Mouse (Mus musculus): ENCODE results near the gene Zcchc3. TPM values are rescaled to one million over a fixed set of nuclear protein-coding genes. Genes with fewer than 3 reads are reported as not detected.
A peak's percentile ranks its signal among the peaks of the same experiment; 100 is the strongest.

Zcchc3 gene
- polyA plus RNA-seq, 1 experiment from 2014 or later: 17.3 TPM

- TF ChIP-seq EP300 (IDR thresholded peaks at IDR 0.05) (no peak), CTCF (IDR thresholded peaks at IDR 0.05) (peak; percentile 44; the same call in 1 of the 2 replicates)
- peak overlapping the region; percentile 85 for H3K4me3 ChIP-seq (ENCODE audit: low read depth, low read length)
- no peak overlapping the region for H3K9ac ChIP-seq (replicated peaks; ENCODE audit: low read depth)
- ATAC-seq (peak; percentile 85), DNase-seq (ENCODE audit: low spot score) (peak; percentile 98)
- H3K27ac ChIP-seq (ENCODE audit: low read length): peak overlapping the region; percentile 97
- no peaks in the 10 kb centered on the region for H3K9me3 ChIP-seq (ENCODE audit: low read length)
- no peaks in the 10 kb centered on the region for H3K27me3 ChIP-seq (replicated peaks; ENCODE audit: insufficient read depth, low read length)
- no peaks in the 10 kb centered on the region for H3K36me3 ChIP-seq (ENCODE audit: insufficient read depth, low read length)
- WGBS: under 1% methylated on average over 36 of the region's 38 CpGs
- peak overlapping the region; percentile 78 for H3K4me2 ChIP-seq (replicated peaks; ENCODE audit: low read depth, low read length)
- H3K4me1 ChIP-seq (ENCODE audit: insufficient read depth, low read depth, low read length): no peaks in the 10 kb centered on the region
Observed at GRCm38 (mm10) chr2:152398691-152399090, 16.1 kb downstream of the Zcchc3 start.

- H3K4me3 ChIP-seq (ENCODE audit: low read depth, low read length): peak within 1 kb of the TSS; percentile 85
- WGBS: 0% methylated on average over 51 of the region's 104 CpGs
- H3K4me1 ChIP-seq (ENCODE audit: insufficient read depth, low read depth, low read length): no peaks in the 10 kb centered on the region
- no peaks in the 10 kb centered on the region for H3K27me3 ChIP-seq (replicated peaks; ENCODE audit: insufficient read depth, low read length)
- no peaks in the 10 kb centered on the region for H3K9me3 ChIP-seq (ENCODE audit: low read length)
- peak; percentile 71 for ATAC-seq
- no peaks in the 10 kb centered on the region for H3K36me3 ChIP-seq (ENCODE audit: insufficient read depth, low read length)
- peak; percentile 93 for DNase-seq (ENCODE audit: low spot score)
- H3K4me2 ChIP-seq (replicated peaks; ENCODE audit: low read depth, low read length): peak within 1 kb of the TSS; percentile 78
- peak within 1 kb of the TSS; percentile 74 for H3K9ac ChIP-seq (replicated peaks; ENCODE audit: low read depth)
- TF ChIP-seq EP300 (IDR thresholded peaks at IDR 0.05) (no peak), CTCF (IDR thresholded peaks at IDR 0.05) (no peak)
- peak within 1 kb of the TSS; percentile 97 for H3K27ac ChIP-seq (ENCODE audit: low read length)
Observed at GRCm38 (mm10) chr2:152397680-152398435, 17.0 kb downstream of the Zcchc3 start, which contains the start of gene Sox12. Sox12 (minus strand) TSS chr2:152398063.

- Histone ChIP-seq H3K27ac (ENCODE audit: low read length) (peak overlapping the region; percentile 97), H3K4me3 (ENCODE audit: low read depth, low read length) (peak overlapping the region; percentile 85), H3K9me3 (ENCODE audit: low read length) (no peaks in the 10 kb centered on the region), H3K9ac (replicated peaks; ENCODE audit: low read depth) (peak overlapping the region; percentile 74), H3K36me3 (ENCODE audit: insufficient read depth, low read length) (no peaks in the 10 kb centered on the region), H3K4me1 (ENCODE audit: insufficient read depth, low read depth, low read length) (no peaks in the 10 kb centered on the region), H3K27me3 (replicated peaks; ENCODE audit: insufficient read depth, low read length) (no peaks in the 10 kb centered on the region), H3K4me2 (replicated peaks; ENCODE audit: low read depth, low read length) (peak overlapping the region; percentile 78)
- TF ChIP-seq CTCF (IDR thresholded peaks at IDR 0.05) (peak; percentile 13; the same call in 1 of the 2 replicates), EP300 (IDR thresholded peaks at IDR 0.05) (no peak)
- peak; percentile 26 for ATAC-seq
- under 1% methylated on average over 45 of the region's 77 CpGs for WGBS
- peak; percentile 89 for DNase-seq (ENCODE audit: low spot score)
Observed at GRCm38 (mm10) chr2:152397004-152397589, 17.7 kb downstream of the Zcchc3 start.

GRCm38 (mm10) chr2:152396110-152397003, 18.5 kb downstream of the Zcchc3 start:
- peak overlapping the region; percentile 78 for H3K4me2 ChIP-seq (replicated peaks; ENCODE audit: low read depth, low read length)
- H3K9me3 ChIP-seq (ENCODE audit: low read length): no peaks in the 10 kb centered on the region
- H3K4me3 ChIP-seq (ENCODE audit: low read depth, low read length): peak overlapping the region; percentile 85
- no peaks in the 10 kb centered on the region for H3K27me3 ChIP-seq (replicated peaks; ENCODE audit: insufficient read depth, low read length)
- peak; percentile 60 for ATAC-seq
- no peaks in the 10 kb centered on the region for H3K4me1 ChIP-seq (ENCODE audit: insufficient read depth, low read depth, low read length)
- H3K36me3 ChIP-seq (ENCODE audit: insufficient read depth, low read length): no peaks in the 10 kb centered on the region
- peak overlapping the region; percentile 97 for H3K27ac ChIP-seq (ENCODE audit: low read length)
- DNase-seq (ENCODE audit: low spot score): peak; percentile 98
- WGBS: 1% methylated on average over 40 of the region's 46 CpGs
- TF ChIP-seq EP300 (IDR thresholded peaks at IDR 0.05) (no peak), CTCF (IDR thresholded peaks at IDR 0.05) (peak; percentile 71)
- H3K9ac ChIP-seq (replicated peaks; ENCODE audit: low read depth): peak overlapping the region; percentile 74

- TF ChIP-seq CTCF (IDR thresholded peaks at IDR 0.05): no peak
- Histone ChIP-seq H3K9me3 (ENCODE audit: low read length) (no peaks in the 10 kb centered on the region), H3K27ac (ENCODE audit: low read length) (peak overlapping the region; percentile 4; the same call in 1 of the 2 replicates), H3K36me3 (ENCODE audit: insufficient read depth, low read length) (no peaks in the 10 kb centered on the region), H3K27me3 (replicated peaks; ENCODE audit: insufficient read depth, low read length) (no peaks in the 10 kb centered on the region), H3K4me1 (ENCODE audit: insufficient read depth, low read depth, low read length) (no peaks in the 10 kb centered on the region), H3K4me2 (replicated peaks; ENCODE audit: low read depth, low read length) (peak overlapping the region; percentile 78), H3K9ac (replicated peaks; ENCODE audit: low read depth) (no peak overlapping the region), H3K4me3 (ENCODE audit: low read depth, low read length) (peak overlapping the region; percentile 85)
- 16% methylated on average over 13 of the region's 13 CpGs for WGBS
- no peak for DNase-seq (ENCODE audit: low spot score)
- ATAC-seq: no peak
Observed at GRCm38 (mm10) chr2:152395271-152395920, 19.4 kb downstream of the Zcchc3 start.

Data from lung, postnatal 0 days (tissue).